Mouse (Mus musculus): Measurements from ENCODE around the gene Ptprd. TPM values are rescaled to one million over a fixed set of nuclear protein-coding genes. Genes with fewer than 3 reads are reported as not detected.

Ptprd gene
- polyA plus RNA-seq, 1 experiment, result 357 TPM

- TF ChIP-seq CTCF (IDR thresholded peaks at IDR 0.05; ENCODE audit: insufficient read depth, low read depth, low read length) (no peak), POLR2A (IDR thresholded peaks at IDR 0.05; ENCODE audit: insufficient read depth, low read depth, low read length) (no peak)
- no peak overlapping the region for H3K27ac ChIP-seq (ENCODE audit: insufficient read depth, low read depth, low read length)
- H3K4me1 ChIP-seq (ENCODE audit: control insufficient read depth, insufficient read depth, low read length), result no peaks in the 10 kb centered on the region
- 23% methylated on average over 8 of the region's 8 CpGs for WGBS
- no peak overlapping the region for H3K4me3 ChIP-seq (ENCODE audit: insufficient read depth, low read depth, low read length)
Observed at GRCm38 (mm10) chr4:77259250-77259971, 952.4 kb downstream of the Ptprd start.

- H3K27ac ChIP-seq (ENCODE audit: insufficient read depth, low read depth, low read length), result no peak overlapping the region
- no peaks in the 10 kb centered on the region for H3K4me1 ChIP-seq (ENCODE audit: control insufficient read depth, insufficient read depth, low read length)
- TF ChIP-seq CTCF (IDR thresholded peaks at IDR 0.05; ENCODE audit: insufficient read depth, low read depth, low read length) (no peak), POLR2A (IDR thresholded peaks at IDR 0.05; ENCODE audit: insufficient read depth, low read depth, low read length) (no peak)
- no peak overlapping the region for H3K4me3 ChIP-seq (ENCODE audit: insufficient read depth, low read depth, low read length)
- WGBS, result 66% methylated on average over 4 of the region's 4 CpGs
Observed at GRCm38 (mm10) chr4:77251188-77251587, 960.6 kb downstream of the Ptprd start.

- TF ChIP-seq CTCF (IDR thresholded peaks at IDR 0.05; ENCODE audit: insufficient read depth, low read depth, low read length), result no peak
- no peak for TF ChIP-seq POLR2A (IDR thresholded peaks at IDR 0.05; ENCODE audit: insufficient read depth, low read depth, low read length)
- 52% methylated on average over 1 of the region's 1 CpGs for WGBS
- Histone ChIP-seq H3K27ac (ENCODE audit: insufficient read depth, low read depth, low read length) (no peak overlapping the region), H3K4me3 (ENCODE audit: insufficient read depth, low read depth, low read length) (no peak overlapping the region), H3K4me1 (ENCODE audit: control insufficient read depth, insufficient read depth, low read length) (no peaks in the 10 kb centered on the region)
Observed at GRCm38 (mm10) chr4:77249801-77250200, 962.0 kb downstream of the Ptprd start.

GRCm38 (mm10) chr4:77248918-77249317 is 962.8 kb downstream of the Ptprd start:
- TF ChIP-seq POLR2A (IDR thresholded peaks at IDR 0.05; ENCODE audit: insufficient read depth, low read depth, low read length), result no peak
- no peak for TF ChIP-seq CTCF (IDR thresholded peaks at IDR 0.05; ENCODE audit: insufficient read depth, low read depth, low read length)
- 88% methylated on average over 1 of the region's 1 CpGs for WGBS
- Histone ChIP-seq H3K4me1 (ENCODE audit: control insufficient read depth, insufficient read depth, low read length) (no peaks in the 10 kb centered on the region), H3K27ac (ENCODE audit: insufficient read depth, low read depth, low read length) (no peak overlapping the region), H3K4me3 (ENCODE audit: insufficient read depth, low read depth, low read length) (no peak overlapping the region)

GRCm38 (mm10) chr4:77241852-77242455 is 969.8 kb downstream of the Ptprd start:
- 44% methylated on average over 6 of the region's 6 CpGs for WGBS
- no peak overlapping the region for H3K4me3 ChIP-seq (ENCODE audit: insufficient read depth, low read depth, low read length)
- TF ChIP-seq POLR2A (IDR thresholded peaks at IDR 0.05; ENCODE audit: insufficient read depth, low read depth, low read length) (no peak), CTCF (IDR thresholded peaks at IDR 0.05; ENCODE audit: insufficient read depth, low read depth, low read length) (no peak)
- no peak overlapping the region for H3K27ac ChIP-seq (ENCODE audit: insufficient read depth, low read depth, low read length)
- H3K4me1 ChIP-seq (ENCODE audit: control insufficient read depth, insufficient read depth, low read length), result no peaks in the 10 kb centered on the region

GRCm38 (mm10) chr4:77238144-77238543 is 973.6 kb downstream of the Ptprd start:
- H3K4me3 ChIP-seq (ENCODE audit: insufficient read depth, low read depth, low read length), result no peak overlapping the region
- WGBS, result 81% methylated on average over 1 of the region's 1 CpGs

GRCm38 (mm10) chr4:77233243-77233642 is 978.5 kb downstream of the Ptprd start:
- TF ChIP-seq CTCF (IDR thresholded peaks at IDR 0.05; ENCODE audit: insufficient read depth, low read depth, low read length), result no peak
- TF ChIP-seq POLR2A (IDR thresholded peaks at IDR 0.05; ENCODE audit: insufficient read depth, low read depth, low read length), result no peak
- WGBS, result 82% methylated on average over 2 of the region's 2 CpGs
- no peak overlapping the region for H3K27ac ChIP-seq (ENCODE audit: insufficient read depth, low read depth, low read length)

More at GRCm38 (mm10) chr4:77238144-77238543, 973.6 kb downstream of the Ptprd start:
- Histone ChIP-seq H3K27ac (ENCODE audit: insufficient read depth, low read depth, low read length) (no peak overlapping the region), H3K4me1 (ENCODE audit: control insufficient read depth, insufficient read depth, low read length) (no peaks in the 10 kb centered on the region)
- no peak for TF ChIP-seq POLR2A (IDR thresholded peaks at IDR 0.05; ENCODE audit: insufficient read depth, low read depth, low read length)
- no peak for TF ChIP-seq CTCF (IDR thresholded peaks at IDR 0.05; ENCODE audit: insufficient read depth, low read depth, low read length)

DNA sequence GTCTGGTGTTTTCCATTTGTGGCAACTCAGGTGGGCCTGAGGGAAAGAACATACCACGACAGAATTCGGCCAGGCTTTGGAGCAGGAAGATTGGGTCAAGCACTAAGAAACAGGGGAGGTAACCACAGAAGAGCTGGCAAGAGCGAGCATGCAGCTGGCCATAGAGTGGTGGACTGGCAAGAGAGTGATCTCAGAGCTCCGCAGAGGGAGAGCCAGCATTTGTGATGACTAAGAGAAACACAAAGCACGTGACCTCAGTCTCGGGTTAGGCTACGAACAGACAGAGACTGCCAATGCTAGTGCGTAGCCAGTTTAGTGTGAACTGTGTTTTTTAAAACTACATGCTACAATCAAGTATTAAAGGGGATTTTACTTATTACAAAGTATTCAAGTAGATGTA is 1042.9 kb downstream of the Ptprd start:
- H3K4me1 ChIP-seq (ENCODE audit: control insufficient read depth, insufficient read depth, low read length), result no peaks in the 10 kb centered on the region
- WGBS, result 68% methylated on average over 8 of the region's 8 CpGs
- no peak overlapping the region for H3K27ac ChIP-seq (ENCODE audit: insufficient read depth, low read depth, low read length)
- H3K4me3 ChIP-seq (ENCODE audit: insufficient read depth, low read depth, low read length), result no peak overlapping the region
- TF ChIP-seq POLR2A (IDR thresholded peaks at IDR 0.05; ENCODE audit: insufficient read depth, low read depth, low read length) (no peak), CTCF (IDR thresholded peaks at IDR 0.05; ENCODE audit: insufficient read depth, low read depth, low read length) (no peak)

More at GRCm38 (mm10) chr4:77233243-77233642, 978.5 kb downstream of the Ptprd start:
- no peaks in the 10 kb centered on the region for H3K4me1 ChIP-seq (ENCODE audit: control insufficient read depth, insufficient read depth, low read length)
- no peak overlapping the region for H3K4me3 ChIP-seq (ENCODE audit: insufficient read depth, low read depth, low read length)

DNA sequence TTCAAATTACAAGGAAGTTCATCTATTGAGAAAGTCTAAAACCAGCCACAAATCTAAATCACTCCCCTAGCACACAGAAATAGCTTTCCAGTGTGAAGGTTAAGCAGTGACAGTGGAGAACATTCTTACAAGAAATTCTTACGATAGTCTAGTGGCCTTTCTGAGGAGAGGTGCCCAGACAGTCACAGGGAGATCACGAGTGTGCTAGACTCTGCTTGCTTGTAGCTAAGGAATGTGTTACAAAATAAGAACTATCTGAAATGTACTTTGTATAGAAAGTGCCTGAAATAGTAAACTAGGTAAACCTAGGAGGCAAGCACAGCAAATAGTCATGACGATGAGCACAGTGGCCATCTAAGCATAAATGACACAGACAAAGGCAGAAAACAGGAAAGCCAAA is 1054.2 kb downstream of the Ptprd start:
- no peak overlapping the region for H3K27ac ChIP-seq (ENCODE audit: insufficient read depth, low read depth, low read length)
- H3K4me1 ChIP-seq (ENCODE audit: control insufficient read depth, insufficient read depth, low read length), result no peaks in the 10 kb centered on the region
- WGBS, result 82% methylated on average over 3 of the region's 3 CpGs
- H3K4me3 ChIP-seq (ENCODE audit: insufficient read depth, low read depth, low read length), result no peak overlapping the region
- no peak for TF ChIP-seq POLR2A (IDR thresholded peaks at IDR 0.05; ENCODE audit: insufficient read depth, low read depth, low read length)

Data from olfactory bulb, adult 2 months (tissue).